Comparison of ENCODE assay signal across 20 mouse cellular contexts in genomic region chr1:170911907-170912660, GRCm38 (mm10). TPM values are rescaled to one million over a fixed set of nuclear protein-coding genes. Genes with fewer than 3 reads are reported as not detected.
DNase-seq lines count a peak whose midpoint lies in the region; ATAC-seq lines count a peak whose summit lies in the region.
"Had no signal": no experiment of that assay in that cellular context is flagged by ENCODE, and none has a peak within 500 bp of the region (broad histone marks: within the 10 kb centered on the region; RNA-seq: fewer than 3 reads in every experiment).

No protein-coding gene starts in this region.

- ATAC-seq in megakaryocyte progenitor cell, adult 5-6 weeks (replicated peaks; ENCODE audit: poor library complexity) = peak; percentile 50
- ATAC-seq: forebrain, embryonic 15.5 days; hindbrain, postnatal 0 days; intestine, postnatal 0 days had no signal

- peak; percentile 19 for DNase-seq in adrenal gland, postnatal 14 days
- DNase-seq in adrenal gland, postnatal 4 days (ENCODE audit: low spot score in 2 of 2) = no peak
- DNase-seq in 416B (ENCODE audit: low read depth) = peak; percentile 86
- peak; percentile 68 for DNase-seq in adipocyte (ENCODE audit: low spot score)
- DNase-seq in thymus, adult 18-20 months = no peak
- DNase-seq in heart, adult 9 months (ENCODE audit: low spot score in 2 of 2) = no peak
- DNase-seq: cerebellum, adult 8-10 months; cerebellum, postnatal 36 days; heart, postnatal 14 days; kidney, postnatal 10 days; left cerebral cortex, postnatal 4 days; lung, embryonic 14.5 days; right cerebral cortex, adult 18-20 months had no signal

RNA-seq across cellular contexts. Expression of gene Fcrlb, which starts 0.7 kb away (rescaled TPM):
- not detected in 2 replicates for total RNA-seq in adrenal gland, postnatal 14 days (2021)
- total RNA-seq in adrenal gland, postnatal 4 days (2021) = not detected
- not detected in 2 replicates for total RNA-seq in megakaryocyte progenitor cell, adult 5-6 weeks (2015)
- not detected in 2 replicates for total RNA-seq in megakaryocyte progenitor cell, adult 5-6 weeks (2017)
- total RNA-seq: gastrocnemius, adult 8-10 months; heart, postnatal 14 days; left cerebral cortex, postnatal 4 days had no signal

RNA-seq across cellular contexts. Expression of gene Fcrla, which starts 15.3 kb away (rescaled TPM):
- 2.0 and 7.7 TPM in 2 replicates for total RNA-seq in adrenal gland, postnatal 14 days (2021)
- total RNA-seq in adrenal gland, postnatal 4 days (2021) = 1 to 10 TPM in 1 of 2 experiments, under 1 TPM in 1; 0.64 to 1.0 TPM
- total RNA-seq in megakaryocyte progenitor cell, adult 5-6 weeks (2015) = not detected in 2 replicates
- total RNA-seq in megakaryocyte progenitor cell, adult 5-6 weeks (2017) = not detected in 2 replicates
- total RNA-seq: gastrocnemius, adult 8-10 months; hindbrain, postnatal 0 days; left cerebral cortex, adult 8-10 months; left cerebral cortex, postnatal 4 days; midbrain, postnatal 0 days had no signal

RNA-seq across cellular contexts. Expression of gene Dusp12, which starts 26.7 kb away (rescaled TPM):
- 11.9 and 17.5 TPM in 2 replicates for total RNA-seq in adrenal gland, postnatal 14 days (2021)
- total RNA-seq in adrenal gland, postnatal 4 days (2021) = 10 to 100 TPM; 24.1 to 26.4 TPM
- total RNA-seq in megakaryocyte progenitor cell, adult 5-6 weeks (2015) = 17.6 and 19.9 TPM in 2 replicates
- 9.4 and 10.3 TPM in 2 replicates for total RNA-seq in megakaryocyte progenitor cell, adult 5-6 weeks (2017)

RNA-seq across cellular contexts. Expression of gene Gm26620, which starts 27.2 kb away (rescaled TPM):
- 0.44 and 0.64 TPM in 2 replicates for total RNA-seq in adrenal gland, postnatal 14 days (2021)
- total RNA-seq in adrenal gland, postnatal 4 days (2021) = 1 to 10 TPM; 1.1 to 1.7 TPM
- total RNA-seq in megakaryocyte progenitor cell, adult 5-6 weeks (2015) = 1.3 TPM in 1 of 2 replicates, not detected in the other
- 0.20 TPM in 1 of 2 replicates, not detected in the other for total RNA-seq in megakaryocyte progenitor cell, adult 5-6 weeks (2017)

RNA-seq across cellular contexts. Expression of gene Atf6, which starts 44.5 kb away (rescaled TPM):
- 31.5 and 33.0 TPM in 2 replicates for total RNA-seq in adrenal gland, postnatal 14 days (2021)
- total RNA-seq in adrenal gland, postnatal 4 days (2021) = 10 to 100 TPM; 28.1 to 30.4 TPM
- 27.6 and 31.8 TPM in 2 replicates for total RNA-seq in megakaryocyte progenitor cell, adult 5-6 weeks (2015)
- 24.3 and 27.5 TPM in 2 replicates for total RNA-seq in megakaryocyte progenitor cell, adult 5-6 weeks (2017)

Comparison
In these comparisons a context has a peak if more than half of its experiments do, and no peak if none do; other contexts are left out.
1. DNase-seq: peak in adrenal gland, postnatal 14 days (single experiment), 416B (single experiment) and adipocyte (single experiment); none in adrenal gland, postnatal 4 days (0 of 2), thymus, adult 18-20 months (0 of 2) and heart, adult 9 months (0 of 2).